Mouse (Mus musculus): ENCODE results near the gene Htr1f. TPM values are rescaled to one million over a fixed set of nuclear protein-coding genes. Genes with fewer than 3 reads are reported as not detected.

The Htr1f gene
- polyA plus RNA-seq, 1 experiment: not detected

DNA sequence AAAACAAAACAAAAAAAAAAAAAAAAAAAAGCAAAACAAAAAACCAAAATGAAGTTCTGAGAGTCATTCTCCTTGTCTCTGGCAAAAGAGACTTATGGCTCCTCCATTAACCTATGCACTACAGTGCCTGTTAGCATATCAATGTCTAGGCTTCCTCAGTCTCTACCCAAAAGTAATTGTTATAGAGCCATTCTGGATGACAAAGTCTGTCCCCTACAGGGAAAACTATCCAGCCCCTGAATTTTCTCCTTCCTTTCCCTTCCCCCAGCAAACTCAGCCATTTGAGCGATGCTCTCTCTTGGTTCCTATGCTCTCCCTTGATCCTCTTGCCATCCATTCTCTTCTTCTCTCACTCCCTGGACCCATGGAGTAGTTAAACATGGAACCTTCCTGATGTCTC, 229.8 kb downstream of the Htr1f start:
- Histone ChIP-seq H3K4me3 (ENCODE audit: low read depth, low read length) (no peak overlapping the region), H3K4me1 (ENCODE audit: control insufficient read depth, insufficient read depth, insufficient read length, low read length) (no peaks in the 10 kb centered on the region), H3K36me3 (ENCODE audit: control insufficient read depth, insufficient read depth, low read length) (no peaks in the 10 kb centered on the region), H3K27me3 (ENCODE audit: control insufficient read depth, insufficient read depth, low read length) (no peaks in the 10 kb centered on the region), H3K27ac (ENCODE audit: insufficient read depth, low read depth, low read length) (no peak overlapping the region)
- TF ChIP-seq CTCF (IDR thresholded peaks at IDR 0.05; ENCODE audit: extremely low read depth, insufficient read length, insufficient replicate concordance, low read depth, low read length) (no peak), POLR2A (IDR thresholded peaks at IDR 0.05; ENCODE audit: low read depth, low read length) (no peak)
- WGBS: 91% methylated on average over 1 of the region's 1 CpGs

- WGBS: 94% methylated on average over 10 of the region's 10 CpGs
- no peak overlapping the region for H3K4me3 ChIP-seq (ENCODE audit: low read depth, low read length)
Measured at GRCm38 (mm10) chr16:64875384-64875783, 230.3 kb downstream of the Htr1f start.

More at GRCm38 (mm10) chr16:64875384-64875783, 230.3 kb downstream of the Htr1f start:
- H3K27me3 ChIP-seq (ENCODE audit: control insufficient read depth, insufficient read depth, low read length): no peaks in the 10 kb centered on the region
- no peak overlapping the region for H3K27ac ChIP-seq (ENCODE audit: insufficient read depth, low read depth, low read length)
- TF ChIP-seq POLR2A (IDR thresholded peaks at IDR 0.05; ENCODE audit: low read depth, low read length) (no peak), CTCF (IDR thresholded peaks at IDR 0.05; ENCODE audit: extremely low read depth, insufficient read length, insufficient replicate concordance, low read depth, low read length) (no peak)
- no peaks in the 10 kb centered on the region for H3K36me3 ChIP-seq (ENCODE audit: control insufficient read depth, insufficient read depth, low read length)
- H3K4me1 ChIP-seq (ENCODE audit: control insufficient read depth, insufficient read depth, insufficient read length, low read length): no peaks in the 10 kb centered on the region
